Mouse (Mus musculus) forebrain, embryonic 11.5 days (tissue): ENCODE measurements around the gene Ly6g. TPM values are rescaled to one million over a fixed set of nuclear protein-coding genes. Genes with fewer than 3 reads are reported as not detected.
"Not testable (repeated sequence)": the region's sequence is repeated elsewhere in the genome, so short reads cannot be mapped to it uniquely, and the experiment has no call there.

ENCODE experiments used
- ATAC-seq: fragments of 200-750 bp; cut with Nextera tagmentation; replicated peaks from 2 replicates; pipeline ENCODE4 v1.8.0; 2017; ENCODE audit warnings: moderate TSS enrichment; ENCODE audit not compliant: low FRiP score
- DNase-seq: peaks from one replicate; pipeline ENCODE4 v3.0.0-alpha.2; 2017; ENCODE audit warnings: low spot score
- H3K27ac ChIP-seq: fragments of 300-500 bp; sonication (generic); 2 replicates; pipeline ENCODE4 v1.5.1; 2014; ENCODE audit warnings: low read depth, low read length
- H3K27me3 ChIP-seq: fragments of 300-500 bp; sonication (generic); 2 replicates; pipeline ENCODE4 v1.6.1; 2014; ENCODE audit warnings: mild to moderate bottlenecking, low read length, mixed read lengths; ENCODE audit not compliant: control insufficient read depth, insufficient read depth
- H3K36me3 ChIP-seq: fragments of 300-500 bp; sonication (generic); 2 replicates; pipeline ENCODE4 v1.6.1; 2014; ENCODE audit warnings: mild to moderate bottlenecking, low read length, moderate library complexity, mixed read lengths; ENCODE audit not compliant: control insufficient read depth, insufficient read depth
- H3K4me1 ChIP-seq: fragments of 300-500 bp; sonication (generic); replicated peaks from 2 replicates; pipeline ENCODE4 v1.6.1; 2014; ENCODE audit warnings: low read length, mixed read lengths; ENCODE audit not compliant: control insufficient read depth, insufficient read depth
- H3K4me2 ChIP-seq: fragments of 300-500 bp; sonication (generic); 2 replicates; pipeline ENCODE4 v1.6.1; 2014; ENCODE audit warnings: low read depth, mild to moderate bottlenecking, low read length, moderate library complexity, mixed read lengths; ENCODE audit not compliant: severe bottlenecking
- H3K4me3 ChIP-seq: fragments of 300-500 bp; sonication (generic); 2 replicates; pipeline ENCODE4 v1.5.1; 2014; ENCODE audit warnings: low read depth, low read length
- H3K9ac ChIP-seq: fragments of 300-500 bp; sonication (generic); 2 replicates; pipeline ENCODE4 v1.6.1; 2014; ENCODE audit warnings: low read length
- H3K9me3 ChIP-seq: fragments of 300-500 bp; sonication (generic); 2 replicates; pipeline ENCODE4 v1.6.1; 2016; ENCODE audit warnings: low read length, mixed read lengths; ENCODE audit not compliant: control insufficient read depth
- WGBS: fragments of 180-500 bp; shearing (Covaris S2); extraction: QIAGEN DNeasy Blood & Tissue Kit; methylation state at CpG from one replicate; pipeline ENCODE4 v1.1.7; 2014; 5-methylcytosine and 5-hydroxymethylcytosine counted together
- polyA plus RNA-seq: library from polyadenylated mRNA; unstranded; fragments of >200 nt; fragmentation: Nextera tagmentation; extraction: Ambion mirVana; gene quantifications from 2 replicates; pipeline ENCODE4 v1.2.1, GENCODE M21; 2014

Ly6g gene
- polyA plus RNA-seq, 1 experiment from 2014 or later = not detected

DNA sequence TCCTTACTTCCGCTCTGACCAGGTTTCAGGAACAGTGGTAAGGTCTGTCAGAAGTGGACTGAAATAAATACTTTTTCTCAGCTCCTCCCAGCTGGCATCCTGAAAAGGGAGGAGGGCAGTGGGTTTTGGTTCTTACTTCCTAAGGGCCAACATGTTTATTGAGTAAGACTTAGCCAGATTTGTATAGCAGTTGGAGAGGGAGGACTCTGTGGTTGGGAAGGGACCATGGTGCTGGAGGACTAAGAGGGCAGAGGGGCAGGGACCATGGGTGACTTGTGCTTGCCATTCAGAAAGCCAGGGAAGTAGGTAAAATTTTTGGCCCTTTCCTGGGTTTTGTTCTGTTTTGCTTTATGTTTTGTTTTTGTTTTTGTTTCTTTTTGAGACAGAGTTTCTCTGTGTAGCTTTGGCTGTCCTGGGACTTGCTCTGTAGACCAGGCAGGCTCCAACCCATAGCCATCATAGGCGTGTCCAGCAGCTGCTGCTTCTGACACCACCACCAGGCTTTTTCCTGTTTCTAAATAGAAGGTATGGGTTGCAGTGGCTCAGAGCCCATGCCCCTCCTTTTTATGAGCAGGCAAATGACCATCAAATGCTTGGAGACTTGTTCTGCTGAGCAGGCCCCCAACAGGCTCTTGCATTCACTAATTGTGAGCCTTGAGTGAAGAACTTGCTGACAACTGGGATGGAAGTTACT lies 19.8 kb upstream of the Ly6g start:
- DNase-seq, H3K9ac ChIP-seq, H3K27me3 ChIP-seq, H3K9me3 ChIP-seq, H3K36me3 ChIP-seq, H3K4me3 ChIP-seq, ATAC-seq, H3K4me1 ChIP-seq, H3K27ac ChIP-seq, H3K4me2 ChIP-seq: not testable (repeated sequence)
- WGBS = 93% methylated on average over 2 of the region's 2 CpGs

DNA sequence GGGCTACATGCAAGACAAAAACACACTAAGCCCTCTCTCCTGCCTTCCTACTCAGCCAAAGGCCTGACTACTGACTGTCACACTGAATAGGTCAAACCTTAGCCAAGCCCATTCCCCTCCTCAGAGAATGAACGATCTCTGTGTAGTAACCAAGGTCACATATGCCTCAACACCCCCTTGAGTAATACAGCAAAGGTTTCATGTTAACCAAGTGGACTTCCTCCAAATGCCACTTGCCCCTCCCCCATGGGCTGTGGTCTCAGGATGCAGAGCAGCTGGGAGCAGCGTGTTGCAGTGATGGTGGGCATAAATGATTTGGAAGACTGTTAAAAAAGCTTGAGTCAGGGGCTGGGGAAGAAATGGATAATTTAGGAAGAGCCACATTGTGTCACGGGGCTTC lies 17.3 kb upstream of the Ly6g start:
- H3K4me3 ChIP-seq, ATAC-seq, H3K27me3 ChIP-seq, H3K4me1 ChIP-seq, DNase-seq, H3K36me3 ChIP-seq, H3K4me2 ChIP-seq, H3K9me3 ChIP-seq, H3K27ac ChIP-seq, H3K9ac ChIP-seq: not testable (repeated sequence)
- 77% methylated on average over 3 of the region's 3 CpGs for WGBS

DNA sequence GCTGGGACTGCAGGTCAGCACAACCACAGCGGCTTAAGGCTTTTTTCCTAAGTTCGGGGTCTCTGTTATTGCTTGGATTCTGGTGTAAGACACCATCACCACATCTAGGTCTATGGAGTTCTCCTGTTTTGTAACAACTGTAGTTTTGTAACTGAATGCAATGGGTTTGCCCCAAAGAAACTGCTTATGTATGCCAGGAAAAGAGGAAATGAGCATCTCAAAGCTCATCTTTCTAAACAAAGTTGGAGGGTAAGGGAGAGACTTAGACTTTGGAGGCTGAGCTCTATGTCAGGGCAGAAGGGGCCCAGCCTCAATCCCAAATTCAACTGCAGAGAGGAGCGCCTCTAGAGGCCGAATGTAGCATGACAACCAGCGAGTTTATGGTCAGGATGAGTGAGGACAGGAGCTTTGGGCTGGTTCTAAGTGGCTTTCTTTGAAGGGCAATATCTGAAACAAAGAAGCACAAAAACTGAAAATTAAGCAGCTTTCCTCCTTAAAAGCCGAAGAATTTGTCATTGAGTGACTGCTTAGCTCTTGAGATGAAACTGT lies 13.2 kb upstream of the Ly6g start:
- H3K4me1 ChIP-seq, H3K4me3 ChIP-seq, ATAC-seq, H3K36me3 ChIP-seq, H3K27ac ChIP-seq, H3K9ac ChIP-seq, H3K27me3 ChIP-seq, H3K9me3 ChIP-seq, H3K4me2 ChIP-seq, DNase-seq: not testable (repeated sequence)
- WGBS = 43% methylated on average over 6 of the region's 6 CpGs

DNA sequence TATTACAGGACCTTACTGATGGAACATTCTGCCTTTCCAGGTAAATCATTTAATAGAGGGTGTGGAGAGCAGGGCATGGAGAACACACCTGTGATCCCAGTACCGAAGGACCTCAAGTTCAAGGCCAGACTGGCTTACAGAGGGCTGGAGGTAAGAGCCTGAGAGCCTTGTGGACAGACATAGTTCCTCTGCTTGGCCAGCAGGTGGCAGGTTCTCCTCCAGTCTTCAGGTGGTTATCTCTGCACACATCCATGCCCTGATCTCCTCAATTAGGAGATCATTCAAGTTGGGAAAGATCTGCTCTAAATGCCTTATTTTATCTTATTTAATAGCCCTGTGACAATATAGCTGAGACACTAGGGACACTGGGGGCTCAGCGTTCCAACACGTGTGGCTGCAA lies 11.3 kb upstream of the Ly6g start:
- DNase-seq (no peak), ATAC-seq (no peak)
- 70% methylated on average over 3 of the region's 3 CpGs for WGBS
- Histone ChIP-seq H3K9ac (no peak overlapping the region), H3K4me2 (no peak overlapping the region), H3K9me3 (no peaks in the 10 kb centered on the region), H3K4me1 (no peaks in the 10 kb centered on the region), H3K27me3 (no peaks in the 10 kb centered on the region), H3K4me3 (no peak overlapping the region), H3K36me3 (no peaks in the 10 kb centered on the region), H3K27ac (no peak overlapping the region)

DNA sequence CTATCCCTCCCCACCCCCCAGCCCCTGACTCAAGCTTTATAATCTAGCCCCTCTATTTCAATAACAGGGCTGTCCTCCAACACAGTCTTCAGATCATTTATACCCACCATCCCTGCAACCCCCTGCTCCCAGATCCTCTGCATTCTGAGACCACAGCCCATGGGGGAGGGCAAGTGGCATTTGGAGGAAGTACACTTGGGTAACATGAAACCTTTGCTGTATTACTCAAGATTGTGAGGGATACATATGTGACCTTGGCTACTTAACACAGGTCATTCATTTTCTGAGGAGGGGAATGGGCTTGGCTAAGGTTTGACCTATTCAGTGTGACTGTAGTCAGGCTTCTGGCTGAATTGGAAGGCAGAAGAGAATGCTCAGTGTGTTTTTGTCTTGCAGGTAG lies 2.0 kb upstream of the Ly6g start:
- Histone ChIP-seq H3K9ac (no peak overlapping the region), H3K36me3 (no peaks in the 10 kb centered on the region), H3K27ac (no peak overlapping the region), H3K27me3 (no peaks in the 10 kb centered on the region), H3K9me3 (no peaks in the 10 kb centered on the region), H3K4me1 (no peaks in the 10 kb centered on the region), H3K4me3 (no peak overlapping the region), H3K4me2 (no peak overlapping the region)
- DNase-seq = no peak
- no peak for ATAC-seq

DNA sequence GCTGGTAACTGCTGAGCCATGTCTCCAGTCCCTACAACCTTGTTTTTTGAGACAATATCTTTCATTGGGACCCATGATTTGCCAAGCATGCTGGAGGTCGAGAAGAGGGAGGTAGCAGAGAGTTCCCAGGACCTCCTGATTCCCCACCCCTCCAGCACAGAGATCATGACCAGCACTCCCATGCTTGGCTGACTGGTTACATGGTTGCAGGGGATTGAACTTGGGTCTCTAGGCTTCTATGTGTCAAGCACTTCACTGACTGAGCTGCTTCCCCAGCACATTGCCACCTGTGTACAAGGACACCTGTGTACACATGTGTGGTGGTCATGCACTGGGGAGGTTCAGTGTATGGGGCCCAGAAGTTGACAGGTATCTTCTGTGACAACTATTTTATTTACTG lies 2.6 kb downstream of the Ly6g start:
- no peaks in the 10 kb centered on the region for H3K27me3 ChIP-seq
- no peak for ATAC-seq
- no peak for DNase-seq
- WGBS = 52% methylated on average over 1 of the region's 1 CpGs
- no peak overlapping the region for H3K27ac ChIP-seq
- H3K36me3 ChIP-seq = no peaks in the 10 kb centered on the region
- no peak overlapping the region for H3K4me3 ChIP-seq
- H3K9me3 ChIP-seq = no peaks in the 10 kb centered on the region; the same call in 1 of the 2 replicates
- H3K9ac ChIP-seq = no peak overlapping the region
- no peak overlapping the region for H3K4me2 ChIP-seq
- H3K4me1 ChIP-seq = no peaks in the 10 kb centered on the region

DNA sequence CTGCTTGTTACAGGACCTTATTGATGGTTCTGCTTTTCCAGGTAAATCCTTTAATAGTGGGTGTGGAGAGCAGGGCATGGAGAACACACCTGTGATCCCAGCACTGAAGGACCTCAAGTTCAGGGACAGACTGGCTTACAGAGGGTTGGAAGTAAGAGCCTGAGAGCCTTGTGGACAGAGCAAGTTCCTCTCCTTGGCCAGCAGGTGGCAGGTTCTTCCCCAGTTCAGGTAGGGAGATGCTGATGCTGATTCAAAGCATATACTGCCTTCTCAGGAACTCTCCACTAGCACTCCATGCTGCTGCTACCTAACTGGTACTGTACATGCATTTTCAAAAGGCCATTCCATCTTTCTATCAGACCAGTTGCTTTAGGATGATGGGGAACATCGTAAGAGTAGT lies 20.5 kb downstream of the Ly6g start:
- H3K4me3 ChIP-seq = no peak overlapping the region
- no peak overlapping the region for H3K27ac ChIP-seq
- DNase-seq (peak; percentile 49), ATAC-seq (no peak)
- no peaks in the 10 kb centered on the region for H3K4me1 ChIP-seq
- H3K9me3 ChIP-seq = no peaks in the 10 kb centered on the region
- no peak overlapping the region for H3K9ac ChIP-seq
- no peaks in the 10 kb centered on the region for H3K36me3 ChIP-seq
- no peaks in the 10 kb centered on the region for H3K27me3 ChIP-seq
- WGBS = 58% methylated on average over 1 of the region's 1 CpGs
- no peak overlapping the region for H3K4me2 ChIP-seq

DNA sequence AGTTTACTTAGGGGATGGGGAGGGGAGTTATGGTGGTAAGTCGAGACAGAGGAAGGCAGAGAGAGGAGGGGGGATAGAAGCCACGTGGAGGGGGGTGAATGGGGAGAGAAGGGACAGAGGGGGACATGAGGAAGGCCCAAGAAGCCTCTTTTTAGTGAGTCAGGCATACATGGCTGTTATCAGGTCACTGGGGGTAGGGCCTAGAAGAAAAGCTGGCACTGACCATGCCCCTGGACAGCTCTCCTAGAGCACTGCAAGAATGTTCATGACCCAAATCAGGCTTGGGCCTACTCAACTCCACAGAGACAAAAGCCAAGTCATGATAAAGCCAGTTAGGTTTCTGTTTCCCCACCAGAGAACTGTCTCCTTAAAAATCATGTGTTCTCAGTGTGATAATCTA lies 31.3 kb downstream of the Ly6g start:
- no peak overlapping the region for H3K27ac ChIP-seq
- no peaks in the 10 kb centered on the region for H3K9me3 ChIP-seq
- no peaks in the 10 kb centered on the region for H3K36me3 ChIP-seq
- ATAC-seq (no peak), DNase-seq (no peak)
- H3K27me3 ChIP-seq = no peaks in the 10 kb centered on the region
- H3K9ac ChIP-seq = no peak overlapping the region
- 29% methylated on average over 2 of the region's 2 CpGs for WGBS
- no peak overlapping the region for H3K4me2 ChIP-seq
- no peaks in the 10 kb centered on the region for H3K4me1 ChIP-seq
- no peak overlapping the region for H3K4me3 ChIP-seq

DNA sequence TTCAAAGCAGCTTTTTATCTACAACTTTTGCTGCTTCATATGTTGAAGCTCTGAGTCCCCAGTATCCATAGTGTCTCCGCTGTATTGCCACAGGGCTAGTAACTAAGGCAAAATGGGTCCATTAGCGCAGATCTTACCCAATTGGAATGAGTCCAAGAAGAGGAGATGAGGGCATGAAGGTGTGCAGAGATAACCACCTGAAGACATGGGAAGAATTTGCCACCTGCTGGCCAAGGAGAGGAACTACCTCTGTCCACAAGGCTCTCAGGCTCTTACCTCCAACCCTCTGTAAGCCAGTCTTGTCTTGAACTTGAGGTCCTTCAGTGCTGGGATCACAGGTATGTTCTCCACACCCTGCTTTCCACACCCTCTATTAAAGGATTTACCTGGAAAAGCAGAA lies 34.1 kb downstream of the Ly6g start:
- Histone ChIP-seq H3K27ac (no peak overlapping the region), H3K36me3 (no peaks in the 10 kb centered on the region), H3K4me3 (no peak overlapping the region), H3K27me3 (no peaks in the 10 kb centered on the region), H3K4me2 (no peak overlapping the region), H3K9ac (no peak overlapping the region), H3K4me1 (no peaks in the 10 kb centered on the region), H3K9me3 (no peaks in the 10 kb centered on the region)
- ATAC-seq (no peak), DNase-seq (no peak)
- WGBS = 71% methylated on average over 2 of the region's 2 CpGs
